Mouse (Mus musculus) embryonic facial prominence, embryonic 15.5 days (tissue): ENCODE results near the gene Uqcr10. TPM values are rescaled to one million over a fixed set of nuclear protein-coding genes. Genes with fewer than 3 reads are reported as not detected.
"Not testable (repeated sequence)": the region's sequence is repeated elsewhere in the genome, so short reads cannot be mapped to it uniquely, and the experiment has no call there.

Source experiments
- ATAC-seq: fragments of 200-750 bp; cut with Nextera tagmentation; 2 replicates; pipeline ENCODE4 v1.8.0; 2017; ENCODE audit warnings: low read depth, moderate TSS enrichment; ENCODE audit not compliant: insufficient number of reproducible peaks, low FRiP score, low TSS enrichment
- H3K27ac ChIP-seq: fragments of 300-500 bp; sonication (generic); replicated peaks from 2 replicates; pipeline ENCODE4 v1.5.1; 2015; ENCODE audit warnings: mild to moderate bottlenecking, inconsistent platforms
- H3K27me3 ChIP-seq: fragments of 300-500 bp; sonication (generic); 2 replicates; pipeline ENCODE4 v1.6.1; 2015; ENCODE audit warnings: inconsistent platforms
- H3K36me3 ChIP-seq: fragments of 300-500 bp; sonication (generic); 2 replicates; pipeline ENCODE4 v1.6.1; 2015; ENCODE audit warnings: mild to moderate bottlenecking, inconsistent platforms
- H3K4me1 ChIP-seq: fragments of 300-500 bp; sonication (generic); 2 replicates; pipeline ENCODE4 v1.6.1; 2015; ENCODE audit warnings: inconsistent platforms
- H3K4me2 ChIP-seq: fragments of 300-500 bp; sonication (generic); replicated peaks from 2 replicates; pipeline ENCODE4 v1.6.1; 2015; ENCODE audit warnings: mild to moderate bottlenecking, inconsistent platforms
- H3K4me3 ChIP-seq: fragments of 300-500 bp; sonication (generic); replicated peaks from 2 replicates; pipeline ENCODE4 v1.5.1; 2015; ENCODE audit warnings: mild to moderate bottlenecking, inconsistent platforms
- H3K9ac ChIP-seq: fragments of 300-500 bp; sonication (generic); 2 replicates; pipeline ENCODE4 v1.6.1; 2015; ENCODE audit warnings: inconsistent platforms
- H3K9me3 ChIP-seq: fragments of 300-500 bp; sonication (generic); replicated peaks from 2 replicates; pipeline ENCODE4 v1.6.1; 2016; ENCODE audit warnings: inconsistent platforms
- WGBS: fragments of 180-500 bp; shearing (Covaris S2); methylation state at CpG from one replicate; pipeline ENCODE4 v1.1.7; 2015; 5-methylcytosine and 5-hydroxymethylcytosine counted together
- polyA plus RNA-seq: library from polyadenylated mRNA; unstranded; fragments of >200 nt; fragmentation: Nextera tagmentation; extraction: Ambion mirVana; gene quantifications from 2 replicates; pipeline ENCODE4 v1.2.1, GENCODE M21; 2015

The Uqcr10 gene
- polyA plus RNA-seq, 1 experiment from 2014 or later = 735 TPM

- no peak for ATAC-seq
- no peak overlapping the region for H3K9ac ChIP-seq
- H3K36me3 ChIP-seq = no peaks in the 10 kb centered on the region
- no peaks in the 10 kb centered on the region for H3K27me3 ChIP-seq
- peaks cover 8% of the 10 kb centered on the region for H3K4me1 ChIP-seq
- H3K9me3 ChIP-seq = no peaks in the 10 kb centered on the region
- 79% methylated on average over 4 of the region's 4 CpGs for WGBS
- H3K4me3 ChIP-seq = no peak overlapping the region
- H3K27ac ChIP-seq = no peak overlapping the region
- no peak overlapping the region for H3K4me2 ChIP-seq
These were observed 11.5 kb upstream of the Uqcr10 start for GRCm38 (mm10) chr11:4715596-4715995.

DNA sequence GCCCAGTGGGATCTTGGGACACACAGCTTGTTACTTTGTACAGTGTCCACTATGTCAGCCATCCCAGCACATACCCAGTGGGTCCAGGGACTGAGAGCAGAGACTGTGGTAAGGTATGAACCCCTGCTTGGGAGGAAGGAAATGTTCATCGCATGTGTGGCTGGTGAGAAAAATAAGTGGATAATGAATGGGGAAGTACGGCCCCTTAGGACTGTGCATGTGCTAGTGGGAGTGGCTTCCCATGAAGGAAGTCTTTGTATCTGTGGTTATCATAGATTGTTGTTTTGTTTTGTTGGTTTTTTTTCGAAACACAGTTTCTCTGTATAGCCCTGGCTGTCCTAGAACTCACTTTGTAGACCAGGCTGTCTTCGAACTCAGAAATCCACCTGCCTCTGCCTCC, 10.6 kb upstream of the Uqcr10 start:
- Histone ChIP-seq H3K27me3 (no peaks in the 10 kb centered on the region), H3K9me3 (no peaks in the 10 kb centered on the region), H3K36me3 (no peaks in the 10 kb centered on the region), H3K4me2 (no peak overlapping the region), H3K27ac (no peak overlapping the region), H3K4me3 (no peak overlapping the region), H3K9ac (no peak overlapping the region), H3K4me1 (no peaks in the 10 kb centered on the region; the same call in 1 of the 2 replicates)
- WGBS = 84% methylated on average over 4 of the region's 4 CpGs
- no peak for ATAC-seq

- Histone ChIP-seq H3K4me2 (no peak overlapping the region), H3K9ac (no peak overlapping the region), H3K4me1 (no peaks in the 10 kb centered on the region), H3K4me3 (no peak overlapping the region), H3K9me3 (no peaks in the 10 kb centered on the region), H3K27me3 (no peaks in the 10 kb centered on the region), H3K36me3 (no peaks in the 10 kb centered on the region), H3K27ac (no peak overlapping the region)
- ATAC-seq = no peak
These were observed 8.7 kb upstream of the Uqcr10 start for GRCm38 (mm10) chr11:4712822-4713221.

DNA sequence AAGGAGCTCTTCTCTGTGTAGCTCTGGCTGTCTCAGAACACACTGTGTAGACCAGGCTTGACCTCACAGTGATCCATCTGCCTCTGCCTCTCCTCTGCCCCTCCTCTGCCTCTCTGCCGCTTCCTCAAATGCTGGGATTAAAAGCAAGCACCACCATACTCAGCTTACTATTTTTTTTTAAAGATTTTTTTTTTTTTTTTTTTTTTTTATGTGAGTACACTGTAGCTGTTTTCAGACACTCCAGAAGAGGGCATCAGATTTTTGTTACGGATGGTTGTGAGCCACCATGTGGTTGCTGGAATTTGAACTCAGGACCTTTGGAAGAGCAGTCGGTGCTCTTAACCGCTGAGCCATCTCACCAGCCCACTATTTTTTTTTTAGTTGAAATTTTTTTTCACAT, 6.0 kb upstream of the Uqcr10 start:
- 84% methylated on average over 4 of the region's 4 CpGs for WGBS
- not testable (repeated sequence) for H3K9ac ChIP-seq, H3K27ac ChIP-seq, H3K4me2 ChIP-seq, H3K36me3 ChIP-seq, H3K4me1 ChIP-seq, H3K9me3 ChIP-seq, ATAC-seq, H3K4me3 ChIP-seq, H3K27me3 ChIP-seq

GRCm38 (mm10) chr11:4705178-4705577, 1.0 kb upstream of the Uqcr10 start:
- Histone ChIP-seq H3K9ac (peak overlapping the region; percentile 53), H3K9me3 (no peaks in the 10 kb centered on the region), H3K27me3 (no peaks in the 10 kb centered on the region), H3K36me3 (peaks cover 18% of the 10 kb centered on the region), H3K4me2 (peak overlapping the region; percentile 85), H3K4me1 (peaks cover 13% of the 10 kb centered on the region), H3K27ac (peak overlapping the region; percentile 65; the same call in 1 of the 2 replicates), H3K4me3 (peak overlapping the region; percentile 75)
- 6% methylated on average over 4 of the region's 4 CpGs for WGBS
- no peak for ATAC-seq

DNA sequence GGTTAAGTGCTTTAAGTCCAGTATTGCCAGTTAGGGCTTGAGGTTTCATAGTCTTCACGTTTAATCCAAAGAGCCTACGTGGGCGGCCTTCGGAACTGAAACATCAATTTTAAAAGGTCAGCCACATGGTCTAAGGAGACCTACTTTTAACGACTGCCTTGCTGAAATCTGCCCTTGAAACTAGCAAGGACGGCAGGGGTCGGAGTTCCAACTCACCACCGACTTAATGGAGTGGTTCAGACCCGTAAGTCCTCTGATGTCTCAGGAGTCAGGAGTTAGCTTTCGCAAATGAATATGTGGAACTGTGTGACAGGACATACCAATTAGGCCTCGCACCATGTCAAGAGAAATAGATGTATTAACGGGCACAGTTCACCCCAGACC, 462 bp downstream of the Uqcr10 start:
- Histone ChIP-seq H3K4me2 (peak overlapping the region; percentile 85), H3K27ac (peak overlapping the region; percentile 75; the same call in 1 of the 2 replicates), H3K4me1 (peaks cover 13% of the 10 kb centered on the region), H3K27me3 (no peaks in the 10 kb centered on the region), H3K9me3 (no peaks in the 10 kb centered on the region), H3K4me3 (peak overlapping the region; percentile 75), H3K36me3 (peaks cover 18% of the 10 kb centered on the region), H3K9ac (peak overlapping the region; percentile 87)
- no peak for ATAC-seq
- WGBS = 5% methylated on average over 12 of the region's 12 CpGs

DNA sequence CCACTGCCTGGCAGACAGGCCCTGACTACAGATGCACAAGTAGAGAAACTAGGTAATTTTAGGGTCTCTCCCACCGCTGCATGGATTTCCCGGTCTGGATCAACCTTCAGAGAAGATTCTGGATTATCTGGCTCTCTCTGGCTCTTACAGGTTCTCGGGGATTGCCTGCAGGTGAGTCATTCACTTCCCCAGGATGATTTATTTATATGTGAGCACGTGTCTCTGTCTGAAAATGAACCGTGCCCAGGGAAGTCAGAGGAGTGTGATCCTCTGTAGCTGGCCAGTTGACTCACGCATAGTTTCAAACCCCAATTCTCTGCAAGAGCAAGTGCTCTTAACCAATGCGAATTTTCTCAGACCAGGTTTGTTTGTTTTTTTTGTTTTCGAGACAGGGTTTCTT, 3.4 kb downstream of the Uqcr10 start:
- H3K4me3 ChIP-seq = no peak overlapping the region
- no peaks in the 10 kb centered on the region for H3K27me3 ChIP-seq
- H3K4me1 ChIP-seq = peaks cover 19% of the 10 kb centered on the region
- H3K9me3 ChIP-seq = no peaks in the 10 kb centered on the region
- no peak overlapping the region for H3K4me2 ChIP-seq
- H3K27ac ChIP-seq = no peak overlapping the region
- H3K36me3 ChIP-seq = peaks cover 18% of the 10 kb centered on the region
- H3K9ac ChIP-seq = no peak overlapping the region
- no peak for ATAC-seq
- WGBS = 82% methylated on average over 8 of the region's 8 CpGs

- 0 out of 2 replicates have a peak, but pooled peaks have one; percentile 45 for ATAC-seq
- H3K4me2 ChIP-seq = no peak overlapping the region
- no peaks in the 10 kb centered on the region for H3K27me3 ChIP-seq
- WGBS = 33% methylated on average over 7 of the region's 7 CpGs
- H3K27ac ChIP-seq = no peak overlapping the region
- no peaks in the 10 kb centered on the region for H3K9me3 ChIP-seq
- peaks cover 17% of the 10 kb centered on the region for H3K36me3 ChIP-seq
- peaks cover 6% of the 10 kb centered on the region; the same call in 1 of the 2 replicates for H3K4me1 ChIP-seq
- no peak overlapping the region for H3K4me3 ChIP-seq
- no peak overlapping the region for H3K9ac ChIP-seq
These were observed 6.8 kb downstream of the Uqcr10 start for GRCm38 (mm10) chr11:4697043-4697983.

DNA sequence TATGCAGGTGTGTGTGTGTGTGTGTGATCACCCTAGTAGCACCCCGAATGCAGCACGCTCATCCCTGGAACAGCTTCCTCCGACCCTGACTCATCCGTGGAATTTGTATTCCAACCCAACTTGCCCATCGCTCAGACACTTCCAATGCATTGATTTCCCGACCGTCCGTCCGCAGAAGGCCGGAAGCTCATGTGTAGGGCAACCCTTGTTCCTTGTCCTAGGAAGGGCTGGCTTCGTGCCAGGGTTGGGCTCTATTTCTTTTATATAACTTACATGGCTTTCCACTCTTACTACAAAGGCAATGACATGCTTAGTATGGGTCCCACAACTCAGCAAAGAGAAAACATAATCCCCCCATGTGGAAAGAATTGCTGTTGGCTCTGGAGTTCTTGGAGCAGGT, 12.0 kb downstream of the Uqcr10 start:
- H3K4me3 ChIP-seq = no peak overlapping the region
- no peak for ATAC-seq
- 80% methylated on average over 11 of the region's 11 CpGs for WGBS
- no peak overlapping the region for H3K27ac ChIP-seq
- H3K27me3 ChIP-seq = no peaks in the 10 kb centered on the region
- no peaks in the 10 kb centered on the region for H3K4me1 ChIP-seq
- H3K4me2 ChIP-seq = no peak overlapping the region
- H3K9ac ChIP-seq = no peak overlapping the region
- H3K9me3 ChIP-seq = no peaks in the 10 kb centered on the region
- no peaks in the 10 kb centered on the region for H3K36me3 ChIP-seq

GRCm38 (mm10) chr11:4691213-4691612, 12.9 kb downstream of the Uqcr10 start:
- no peaks in the 10 kb centered on the region for H3K36me3 ChIP-seq
- H3K4me1 ChIP-seq = no peaks in the 10 kb centered on the region
- no peak overlapping the region for H3K9ac ChIP-seq
- H3K9me3 ChIP-seq = no peaks in the 10 kb centered on the region
- H3K4me2 ChIP-seq = no peak overlapping the region
- no peak overlapping the region for H3K4me3 ChIP-seq
- ATAC-seq = no peak
- WGBS = 52% methylated on average over 10 of the region's 10 CpGs
- no peak overlapping the region for H3K27ac ChIP-seq
- no peaks in the 10 kb centered on the region for H3K27me3 ChIP-seq

DNA sequence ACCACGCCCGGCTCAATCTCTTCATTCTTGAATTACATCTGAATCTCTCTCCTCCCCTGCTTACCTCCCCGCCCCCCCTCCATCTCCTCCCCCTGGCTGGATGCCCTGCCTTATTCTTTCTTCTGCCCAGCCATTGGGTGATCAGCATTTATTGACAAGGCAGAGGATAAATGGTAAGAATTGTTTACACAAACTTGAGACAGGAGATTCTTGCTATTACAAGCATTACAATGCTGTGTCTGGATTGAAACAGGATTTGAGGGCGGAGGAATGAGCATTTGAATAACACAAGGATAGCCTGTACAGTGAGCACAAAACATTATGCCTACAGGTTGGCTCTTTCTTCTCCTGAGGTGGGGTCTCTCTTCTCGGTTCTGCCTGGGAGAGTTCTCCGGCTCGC, 13.8 kb downstream of the Uqcr10 start:
- Histone ChIP-seq H3K27me3 (no peaks in the 10 kb centered on the region), H3K36me3 (no peaks in the 10 kb centered on the region), H3K27ac (no peak overlapping the region), H3K9ac (no peak overlapping the region), H3K4me3 (no peak overlapping the region), H3K4me2 (no peak overlapping the region), H3K9me3 (no peaks in the 10 kb centered on the region), H3K4me1 (no peaks in the 10 kb centered on the region)
- WGBS = 83% methylated on average over 7 of the region's 7 CpGs
- ATAC-seq = no peak
